Mouse (Mus musculus): ENCODE results near the gene Sema6b. TPM values are rescaled to one million over a fixed set of nuclear protein-coding genes. Genes with fewer than 3 reads are reported as not detected.

The Sema6b gene
- polyA plus RNA-seq (2021; fragmentation: Nextera tagmentation), result 3.8 and 23.7 TPM in 2 replicates
- long read RNA-seq, experiment 1, partial matches to known transcripts, result 17 of 18 reads
- long read RNA-seq, experiment 1, other reads (novel, unspliced or antisense), result 0 of 18 reads
- long read RNA-seq, experiment 2, partial matches to known transcripts, result 0 of 6 reads
- long read RNA-seq, experiment 2, other reads (novel, unspliced or antisense), result 6 of 6 reads

DNA sequence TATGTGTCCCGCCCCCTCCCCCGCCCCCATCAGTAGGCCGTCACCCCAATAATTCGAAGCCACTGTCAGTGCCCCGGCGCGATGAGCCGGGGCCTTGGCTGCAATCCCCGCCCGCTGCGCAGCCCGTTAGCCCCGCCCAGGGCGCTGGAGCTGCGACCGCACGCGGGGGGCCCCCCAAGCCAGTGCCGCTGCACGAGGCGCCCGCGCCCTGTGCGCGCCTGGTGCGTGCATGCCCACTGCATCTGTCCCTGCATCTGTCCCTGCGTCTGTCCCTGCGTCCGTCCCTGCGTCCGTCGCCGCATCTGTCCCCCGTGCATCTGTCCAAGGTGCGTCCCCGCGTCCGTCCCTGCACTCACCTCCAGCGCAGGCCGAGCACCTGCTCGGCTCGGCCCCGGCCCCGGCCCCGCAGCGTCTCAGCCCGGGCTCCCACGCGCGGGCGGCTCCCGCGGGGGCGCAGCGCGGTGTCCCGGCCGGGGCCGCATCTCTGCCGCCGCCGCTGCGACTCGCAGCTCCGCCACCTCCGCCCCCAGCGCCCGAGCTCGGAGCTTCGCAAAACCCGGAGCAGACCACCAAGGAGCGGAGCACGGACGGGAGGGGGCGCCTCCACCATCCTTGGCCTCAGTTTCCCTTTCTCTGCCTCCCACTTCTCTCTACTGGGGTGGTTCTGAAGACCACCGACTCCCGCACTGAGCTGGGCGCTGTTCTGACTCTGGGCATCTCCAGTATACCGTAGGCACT is at the start of gene Sema6b:
TSS of gene Sema6b (minus strand) at position 486 of the 738 bp plus-strand sequence.

DNA sequence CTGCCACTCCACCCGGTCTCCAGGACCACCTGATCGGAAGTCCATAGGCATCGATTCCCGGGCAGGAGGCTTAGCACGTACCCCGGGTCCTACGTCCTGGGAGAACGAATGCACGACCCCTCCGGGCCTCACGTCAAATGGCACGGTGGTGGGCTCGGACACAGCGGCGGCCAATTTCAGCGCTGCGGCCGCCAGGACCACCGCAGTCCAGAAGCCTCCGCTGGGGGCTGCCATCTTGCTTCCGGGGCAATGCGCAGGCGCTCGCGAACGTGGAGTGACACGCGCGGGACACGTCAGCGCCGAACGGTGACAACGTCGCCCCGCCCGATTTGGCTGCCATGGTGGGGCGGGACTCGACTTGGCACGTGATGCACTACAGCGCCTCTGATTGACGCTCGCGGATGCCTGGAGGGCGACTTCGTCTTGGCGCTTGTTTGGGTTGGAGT is 43.5 kb upstream of the Sema6b start, which contains the start of gene Mydgf:
TSS of gene Mydgf (minus strand) at position 263 of the 446 bp plus-strand sequence.

DNA sequence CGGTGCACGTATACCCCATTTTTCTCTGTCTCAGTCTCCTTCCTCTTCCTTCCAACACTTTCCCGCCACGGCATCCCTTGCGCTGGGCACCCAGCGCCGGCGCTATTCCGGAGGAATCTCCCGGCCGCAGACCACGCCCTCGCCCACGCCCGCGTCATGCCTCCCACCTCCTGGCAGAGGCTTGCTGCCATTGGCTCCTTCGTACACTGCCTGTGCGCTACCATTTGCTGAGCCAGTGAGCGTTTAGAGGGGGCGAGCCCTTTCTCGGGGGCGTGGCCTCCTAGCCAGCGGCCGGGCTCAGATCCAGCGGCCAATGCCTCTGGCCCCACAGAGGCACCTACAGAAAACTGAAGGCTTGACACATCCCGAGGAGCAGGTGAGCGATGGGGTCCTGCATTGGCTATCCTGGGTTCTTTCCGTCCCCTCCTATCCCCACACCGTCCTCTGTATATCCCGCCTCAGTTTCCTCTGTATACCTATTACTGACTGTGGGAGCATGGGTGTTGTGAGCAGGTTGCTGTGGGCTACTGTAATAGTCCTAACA is 22.2 kb upstream of the Sema6b start, which contains the start of gene Tnfaip8l1:
TSS of gene Tnfaip8l1 (plus strand) at position 247 of the 544 bp plus-strand sequence.

DNA sequence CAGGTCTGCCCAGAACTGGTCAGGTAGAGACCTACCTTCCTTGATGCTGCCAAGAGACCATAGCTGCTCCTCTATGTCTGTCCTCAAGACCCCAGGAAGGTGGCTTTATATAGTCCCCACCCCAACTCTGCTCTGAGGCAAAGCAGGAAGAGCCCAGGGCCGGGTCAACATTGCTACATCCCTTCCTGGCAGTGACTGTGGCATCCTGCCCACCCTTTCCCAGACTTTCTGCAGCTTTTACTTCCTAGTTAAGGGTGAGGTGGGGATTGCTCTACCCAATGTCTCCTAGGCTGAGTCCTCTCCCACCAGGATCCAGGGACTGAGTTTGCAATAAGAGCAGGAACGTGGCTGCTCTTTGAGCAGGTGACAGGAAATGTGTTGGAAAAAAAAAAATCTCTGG is 18.3 kb downstream of the Sema6b start, which contains the start of gene Lrg1:
TSS of gene Lrg1 (minus strand) at position 176 of the 400 bp plus-strand sequence.

DNA sequence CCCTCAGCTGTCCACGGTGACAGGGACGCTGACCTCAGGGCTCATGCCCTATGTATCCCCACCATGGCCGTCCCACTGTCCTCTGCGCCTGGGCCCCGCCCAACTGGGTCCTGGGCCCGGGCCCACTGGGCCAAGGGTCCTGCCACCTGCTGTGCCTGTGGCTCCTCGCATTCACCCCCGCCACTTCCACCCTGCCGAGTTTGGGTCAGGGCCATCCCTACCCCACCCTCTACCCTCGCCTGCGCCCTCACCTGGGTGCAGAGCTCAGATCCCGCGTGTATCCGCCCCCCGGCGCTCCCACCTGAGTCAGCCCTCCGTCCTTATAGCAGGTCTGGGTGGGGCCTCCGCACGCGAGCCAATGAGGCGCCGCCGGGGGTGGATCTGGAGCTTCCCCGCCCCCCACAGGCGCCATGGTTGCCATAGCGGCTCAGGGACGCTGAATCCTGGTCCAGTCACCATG is 22.9 kb downstream of the Sema6b start, which contains the start of gene Plin5:
TSS of gene Plin5 (minus strand) at position 346 of the 460 bp plus-strand sequence.

DNA sequence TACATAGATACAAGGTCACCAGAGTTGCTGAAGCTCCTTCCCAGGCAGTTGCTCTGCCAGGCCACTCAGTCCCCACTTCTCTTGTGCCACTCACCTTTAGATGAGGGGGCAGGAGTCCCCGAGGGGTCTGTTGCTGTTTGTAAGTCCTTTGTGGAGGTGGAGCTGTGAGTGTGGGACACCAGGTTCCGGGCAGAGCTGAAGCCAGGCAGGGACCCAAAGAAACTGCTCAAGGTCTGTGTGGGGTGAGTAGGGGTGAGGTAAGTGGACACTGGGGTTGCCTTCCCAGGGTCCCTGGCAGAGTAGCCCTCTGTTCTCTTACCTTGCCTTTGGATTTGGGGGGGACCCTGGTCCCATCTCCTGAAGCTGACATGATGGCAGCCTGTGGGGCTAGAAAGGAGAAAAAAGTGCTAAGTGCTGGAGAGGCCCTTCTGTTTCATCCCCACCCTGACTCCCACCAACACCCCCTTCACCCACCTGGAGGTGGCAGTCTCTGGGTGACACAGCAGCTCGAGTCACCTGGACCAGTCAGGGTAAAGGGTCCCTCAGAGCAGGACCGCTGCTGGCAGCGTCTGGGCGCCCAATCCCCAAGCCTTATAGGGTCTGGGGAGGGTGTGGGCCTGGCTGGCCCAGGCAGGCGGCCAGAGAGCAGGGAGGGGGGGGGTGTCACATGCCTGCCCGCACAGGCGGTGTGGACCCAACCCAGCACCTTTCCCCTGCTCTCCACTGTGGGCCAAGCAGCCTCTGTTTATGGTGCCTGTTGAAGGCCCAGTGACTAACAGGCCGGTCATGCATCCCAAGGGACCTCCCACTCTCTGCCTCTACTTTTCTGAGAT is 30.7 kb downstream of the Sema6b start, which contains the start of gene Plin4:
TSS of gene Plin4 (minus strand) at position 585 of the 833 bp plus-strand sequence.

DNA sequence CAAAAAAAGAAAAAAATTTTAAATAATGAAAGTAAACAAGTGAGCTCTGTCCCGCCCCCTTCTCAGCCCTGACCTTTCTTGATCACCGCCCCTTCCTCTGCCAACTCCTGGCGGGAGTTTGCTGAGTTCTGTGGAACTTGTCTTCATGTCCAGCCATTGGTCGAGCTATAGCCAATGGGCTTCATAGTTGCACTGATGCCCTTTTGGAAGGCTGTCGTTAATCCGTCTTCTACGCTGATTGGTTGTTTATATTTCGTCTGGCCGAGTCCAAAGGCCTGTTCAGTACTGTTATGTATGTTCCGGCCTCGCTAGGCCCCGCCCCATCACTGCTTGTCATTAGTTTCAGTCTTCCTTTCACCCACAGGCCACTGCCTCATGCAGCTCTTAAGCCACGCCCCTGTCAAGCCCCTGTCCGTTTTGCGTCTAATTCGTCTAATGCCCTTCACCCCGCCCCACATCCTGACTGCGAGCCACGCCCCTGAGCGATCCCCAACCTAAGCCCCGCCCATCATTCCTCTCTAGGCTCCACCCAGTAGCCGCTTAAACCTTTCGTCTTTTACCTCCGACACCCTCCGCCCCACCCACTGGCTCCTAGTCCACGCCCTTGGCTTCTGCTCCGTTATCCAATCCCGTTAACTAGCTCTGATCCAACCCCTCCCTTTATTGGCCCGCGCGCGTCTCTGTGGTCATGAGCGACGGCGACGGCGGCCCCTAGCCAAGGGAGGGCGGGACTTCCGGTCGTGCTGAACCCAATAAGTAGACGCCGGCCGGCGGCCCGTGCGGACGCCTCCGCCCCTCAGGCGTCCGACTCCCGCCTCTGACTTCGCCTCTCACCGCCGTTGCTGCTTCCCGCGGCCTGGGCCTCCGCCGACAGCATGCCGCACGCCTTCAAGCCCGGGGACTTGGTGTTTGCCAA is 61.0 kb downstream of the Sema6b start, which contains the start of gene Hdgfl2:
TSS of gene Hdgfl2 (plus strand) at position 755 of the 916 bp plus-strand sequence.

DNA sequence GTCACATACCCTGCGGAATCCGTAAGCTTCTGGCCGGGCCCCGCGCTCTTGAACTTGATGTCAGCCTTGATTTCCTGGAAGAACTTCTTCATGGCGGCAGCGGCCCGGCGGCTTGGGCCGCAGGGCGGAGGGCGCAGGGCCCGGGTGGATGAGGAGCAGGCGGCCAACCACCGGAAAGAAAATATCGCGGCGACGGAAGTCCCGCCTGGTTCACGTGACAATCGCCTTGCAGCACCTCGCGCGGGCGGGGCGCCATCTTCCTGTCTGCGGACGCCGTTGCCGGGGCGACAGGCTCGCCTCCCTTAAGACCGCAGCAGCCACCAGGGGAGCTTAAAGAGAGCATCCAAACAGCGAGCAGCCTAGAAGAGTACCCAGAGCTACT is 65.3 kb downstream of the Sema6b start, which contains the start of gene Ubxn6:
TSS of gene Ubxn6 (minus strand) at position 202 of the 382 bp plus-strand sequence.

Other genes starting within 250 kb of the Sema6b start
- 5.3 and 6.5 TPM in 2 replicates for gene Zfp959, start 248.2 kb downstream of the Sema6b start, polyA plus RNA-seq (2021; fragmentation: Nextera tagmentation)
- gene Zfp119b, start 190.8 kb downstream of the Sema6b start, polyA plus RNA-seq (2021; fragmentation: Nextera tagmentation), result 3.0 and 4.5 TPM in 2 replicates
- gene Ebi3, start 187.7 kb downstream of the Sema6b start, polyA plus RNA-seq (2021; fragmentation: Nextera tagmentation), result 2.1 and 2.7 TPM in 2 replicates
- 8.7 and 10.8 TPM in 2 replicates for gene Yju2, start 181.2 kb downstream of the Sema6b start, polyA plus RNA-seq (2021; fragmentation: Nextera tagmentation)
- 37.4 and 37.8 TPM in 2 replicates for gene Shd, start 169.9 kb downstream of the Sema6b start, polyA plus RNA-seq (2021; fragmentation: Nextera tagmentation)
- gene Fsd1, start 153.8 kb downstream of the Sema6b start, polyA plus RNA-seq (2021; fragmentation: Nextera tagmentation), result 102 and 107 TPM in 2 replicates
- 0.55 and 0.91 TPM in 2 replicates for gene Stap2, start 134.8 kb downstream of the Sema6b start, polyA plus RNA-seq (2021; fragmentation: Nextera tagmentation)
- gene Mpnd, start 134.6 kb downstream of the Sema6b start, polyA plus RNA-seq (2021; fragmentation: Nextera tagmentation), result 17.4 and 132 TPM in 2 replicates
- 32.5 and 33.5 TPM in 2 replicates for gene Sh3gl1, start 103.7 kb downstream of the Sema6b start, polyA plus RNA-seq (2021; fragmentation: Nextera tagmentation)
- 0.65 and 1.1 TPM in 2 replicates for gene Chaf1a, start 99.9 kb downstream of the Sema6b start, polyA plus RNA-seq (2021; fragmentation: Nextera tagmentation)
- gene Ubxn6, start 65.3 kb downstream of the Sema6b start, polyA plus RNA-seq (2021; fragmentation: Nextera tagmentation), result 83.6 and 103 TPM in 2 replicates
- gene Hdgfl2, start 60.7 kb downstream of the Sema6b start, polyA plus RNA-seq (2021; fragmentation: Nextera tagmentation), result 69.1 and 75.3 TPM in 2 replicates
- 0.04 and 0.28 TPM in 2 replicates for gene Plin4, start 30.5 kb downstream of the Sema6b start, polyA plus RNA-seq (2021; fragmentation: Nextera tagmentation)
- gene Plin5, start 22.7 kb downstream of the Sema6b start, polyA plus RNA-seq (2021; fragmentation: Nextera tagmentation), result 0.95 and 1.1 TPM in 2 replicates
- gene Lrg1, start 18.3 kb downstream of the Sema6b start, polyA plus RNA-seq (2021; fragmentation: Nextera tagmentation), result 2.7 and 5.0 TPM in 2 replicates
- 10.0 and 10.5 TPM in 2 replicates for gene Tnfaip8l1, start 22.1 kb upstream of the Sema6b start, polyA plus RNA-seq (2021; fragmentation: Nextera tagmentation)
- 73.7 and 82.8 TPM in 2 replicates for gene Mydgf, start 43.6 kb upstream of the Sema6b start, polyA plus RNA-seq (2021; fragmentation: Nextera tagmentation)
- 17.5 and 18.3 TPM in 2 replicates for gene Dpp9, start 78.6 kb upstream of the Sema6b start, polyA plus RNA-seq (2021; fragmentation: Nextera tagmentation)
- 8.6 and 8.9 TPM in 2 replicates for gene Fem1a, start 116.5 kb upstream of the Sema6b start, polyA plus RNA-seq (2021; fragmentation: Nextera tagmentation)
- gene Ticam1, start 136.4 kb upstream of the Sema6b start, polyA plus RNA-seq (2021; fragmentation: Nextera tagmentation), result 1.8 and 3.6 TPM in 2 replicates
- gene Plin3, start 152.5 kb upstream of the Sema6b start, polyA plus RNA-seq (2021; fragmentation: Nextera tagmentation), result 8.1 and 8.5 TPM in 2 replicates
- gene Arrdc5, start 159.9 kb upstream of the Sema6b start, polyA plus RNA-seq (2021; fragmentation: Nextera tagmentation), result not detected in 2 replicates
- gene Uhrf1, start 163.0 kb upstream of the Sema6b start, polyA plus RNA-seq (2021; fragmentation: Nextera tagmentation), result 0.33 TPM in 2 replicates
- 19.2 and 22.4 TPM in 2 replicates for gene Kdm4b, start 185.7 kb upstream of the Sema6b start, polyA plus RNA-seq (2021; fragmentation: Nextera tagmentation)